Mouse (Mus musculus) forebrain, embryonic 14.5 days (tissue): ENCODE measurements around the gene Cd300lf. TPM values are rescaled to one million over a fixed set of nuclear protein-coding genes. Genes with fewer than 3 reads are reported as not detected.

Experiments
- ATAC-seq: fragments of 200-750 bp; cut with Nextera tagmentation; 2 replicates; pipeline ENCODE4 v1.8.0; 2017; ENCODE audit warnings: mild to moderate bottlenecking, moderate library complexity
- DNase-seq: peaks from one replicate; pipeline ENCODE4 v3.0.0-alpha.2; 2015; ENCODE audit warnings: low spot score
- H3K27ac ChIP-seq: fragments of 300-500 bp; sonication (generic); 2 replicates; pipeline ENCODE4 v1.5.1; 2014; ENCODE audit warnings: low read depth, mild to moderate bottlenecking, control low read depth, low read length, moderate library complexity
- H3K27me3 ChIP-seq: fragments of 300-500 bp; sonication (generic); replicated peaks from 2 replicates; pipeline ENCODE4 v1.6.1; 2014; ENCODE audit warnings: low read length, control low read depth, mixed read lengths; ENCODE audit not compliant: control insufficient read depth, insufficient read depth
- H3K36me3 ChIP-seq: fragments of 300-500 bp; sonication (generic); 2 replicates; pipeline ENCODE4 v1.6.1; 2014; ENCODE audit warnings: low read length, control low read depth; ENCODE audit not compliant: control insufficient read depth, insufficient read depth
- H3K4me1 ChIP-seq: fragments of 300-500 bp; sonication (generic); 2 replicates; pipeline ENCODE4 v1.6.1; 2014; ENCODE audit warnings: antibody characterized with exemption, low read length, control low read depth; ENCODE audit not compliant: control insufficient read depth, insufficient read depth
- H3K4me2 ChIP-seq: fragments of 300-500 bp; sonication (generic); 2 replicates; pipeline ENCODE4 v1.6.1; 2014; ENCODE audit warnings: mild to moderate bottlenecking, control low read depth, low read length
- H3K4me3 ChIP-seq: fragments of 300-500 bp; sonication (generic); 2 replicates; pipeline ENCODE4 v1.5.1; 2014; ENCODE audit warnings: low read depth, low read length, control low read depth
- H3K9ac ChIP-seq: fragments of 300-500 bp; sonication (generic); 2 replicates; pipeline ENCODE4 v1.6.1; 2014; ENCODE audit warnings: mild to moderate bottlenecking, low read length, control low read depth, moderate library complexity
- H3K9me3 ChIP-seq: fragments of 300-500 bp; sonication (generic); replicated peaks from 2 replicates; pipeline ENCODE4 v1.6.1; 2016; ENCODE audit warnings: low read length, control low read depth, mixed read lengths; ENCODE audit not compliant: control insufficient read depth
- WGBS: fragments of 180-500 bp; shearing (Covaris S2); extraction: QIAGEN DNeasy Blood & Tissue Kit; methylation state at CpG from one replicate; pipeline ENCODE4 v1.1.7; 2014; 5-methylcytosine and 5-hydroxymethylcytosine counted together
- polyA plus RNA-seq: library from polyadenylated mRNA; unstranded; fragments of >200 nt; fragmentation: Nextera tagmentation; extraction: Ambion mirVana; gene quantifications from 2 replicates; pipeline ENCODE4 v1.2.1, GENCODE M21; 2014

The Cd300lf gene
- polyA plus RNA-seq, 1 experiment from 2014 or later, result not detected

DNA sequence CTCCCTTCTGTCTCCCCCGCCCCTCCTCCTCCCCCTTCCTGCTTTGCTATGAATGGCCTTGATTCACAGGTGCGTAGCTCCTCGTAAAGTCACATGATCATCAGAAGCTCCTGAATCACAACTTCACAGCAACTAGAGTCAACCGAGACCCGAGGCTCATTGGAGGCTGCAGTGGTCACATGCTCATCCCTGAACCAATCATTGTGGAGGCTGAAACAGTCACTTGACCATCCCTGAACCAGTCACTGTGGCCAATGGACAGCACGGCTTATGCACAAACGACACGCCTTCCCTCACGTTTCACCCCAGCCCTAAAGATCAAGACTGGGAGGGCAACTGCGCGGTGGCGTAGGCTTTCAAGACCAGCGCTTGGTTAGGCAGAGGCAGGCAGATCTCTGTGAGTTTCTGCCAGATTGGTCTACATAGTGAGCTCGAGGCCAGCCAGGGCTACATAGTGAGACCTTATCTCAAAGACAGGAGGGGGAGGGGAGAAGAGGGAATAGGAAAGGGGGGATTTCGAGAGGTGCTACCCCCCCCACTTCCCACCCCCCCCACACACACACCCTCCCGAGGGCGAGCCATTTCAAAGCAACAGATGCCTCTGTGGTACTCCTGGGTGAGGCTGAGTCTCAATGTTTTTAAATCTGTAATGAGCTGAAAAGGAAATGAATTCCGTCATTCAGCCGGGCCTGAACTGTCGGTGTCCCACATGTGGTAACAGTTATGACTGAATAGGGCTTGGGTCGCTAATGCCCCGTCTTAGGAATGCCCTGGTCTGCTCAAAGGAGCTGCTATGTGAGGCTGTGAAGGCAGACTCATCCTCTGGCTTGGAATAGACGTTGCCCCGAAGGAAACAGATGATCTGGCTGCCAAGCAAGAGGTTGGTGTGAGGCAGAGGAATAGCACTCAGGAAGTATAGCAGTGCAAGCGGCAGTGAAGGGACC, 30.1 kb downstream of the Cd300lf start:
- Histone ChIP-seq H3K9ac (no peak overlapping the region), H3K27ac (no peak overlapping the region), H3K27me3 (no peaks in the 10 kb centered on the region), H3K4me2 (no peak overlapping the region), H3K9me3 (no peaks in the 10 kb centered on the region; the same call in 1 of the 2 replicates), H3K4me3 (no peak overlapping the region), H3K4me1 (peaks cover 11% of the 10 kb centered on the region), H3K36me3 (no peaks in the 10 kb centered on the region)
- no peak for DNase-seq
- 89% methylated on average over 25 of the region's 25 CpGs for WGBS
- ATAC-seq, result no peak

DNA sequence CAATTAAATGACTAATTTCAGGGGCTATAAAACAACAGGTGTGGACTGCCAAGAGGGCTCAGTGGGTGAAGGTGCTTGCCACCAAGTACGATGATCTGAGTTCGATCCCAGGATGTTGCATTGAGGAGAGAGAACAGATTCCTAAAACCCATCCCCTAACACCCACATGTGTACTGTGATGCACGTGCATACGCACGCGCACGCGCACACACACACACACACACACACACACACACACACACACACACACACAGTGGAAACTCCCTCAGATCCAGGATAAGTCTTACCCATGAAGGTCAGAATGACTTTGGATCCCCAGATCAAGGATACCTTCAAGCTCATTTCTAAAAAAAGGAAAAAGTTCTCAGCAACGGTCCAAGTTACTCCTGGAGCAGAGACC, 31.7 kb downstream of the Cd300lf start:
- no peak for ATAC-seq
- no peak overlapping the region for H3K4me3 ChIP-seq
- 93% methylated on average over 9 of the region's 9 CpGs for WGBS
- H3K4me2 ChIP-seq, result no peak overlapping the region
- no peaks in the 10 kb centered on the region; the same call in 1 of the 2 replicates for H3K9me3 ChIP-seq
- H3K4me1 ChIP-seq, result no peaks in the 10 kb centered on the region
- H3K27ac ChIP-seq, result no peak overlapping the region
- no peaks in the 10 kb centered on the region for H3K27me3 ChIP-seq
- DNase-seq, result no peak
- H3K9ac ChIP-seq, result no peak overlapping the region
- H3K36me3 ChIP-seq, result no peaks in the 10 kb centered on the region

DNA sequence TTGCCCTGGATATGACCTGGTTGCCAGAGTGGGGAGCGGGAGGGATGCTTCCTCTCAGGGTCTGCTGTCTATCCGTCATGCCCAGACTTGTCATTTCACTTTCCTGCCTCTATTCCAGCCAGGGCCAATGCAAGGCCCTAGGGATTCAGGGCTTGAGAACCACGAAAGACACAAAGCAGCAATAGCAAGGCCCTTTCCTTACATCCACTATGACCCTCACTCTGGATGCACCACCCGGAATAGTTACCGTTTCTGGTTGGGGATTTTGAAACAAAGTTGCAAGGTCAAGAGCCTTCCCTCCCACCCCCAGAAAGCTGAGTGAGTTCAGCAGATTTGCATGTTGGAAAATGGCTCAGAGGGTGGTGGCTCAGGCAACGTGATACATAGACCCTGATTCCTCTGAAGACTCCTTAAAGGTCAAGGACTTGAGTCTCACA, 32.2 kb downstream of the Cd300lf start:
- no peaks in the 10 kb centered on the region; the same call in 1 of the 2 replicates for H3K9me3 ChIP-seq
- no peaks in the 10 kb centered on the region for H3K27me3 ChIP-seq
- H3K9ac ChIP-seq, result no peak overlapping the region
- no peak for DNase-seq
- no peak for ATAC-seq
- no peaks in the 10 kb centered on the region for H3K36me3 ChIP-seq
- H3K4me2 ChIP-seq, result no peak overlapping the region
- no peaks in the 10 kb centered on the region for H3K4me1 ChIP-seq
- 77% methylated on average over 6 of the region's 6 CpGs for WGBS
- no peak overlapping the region for H3K27ac ChIP-seq
- no peak overlapping the region for H3K4me3 ChIP-seq

DNA sequence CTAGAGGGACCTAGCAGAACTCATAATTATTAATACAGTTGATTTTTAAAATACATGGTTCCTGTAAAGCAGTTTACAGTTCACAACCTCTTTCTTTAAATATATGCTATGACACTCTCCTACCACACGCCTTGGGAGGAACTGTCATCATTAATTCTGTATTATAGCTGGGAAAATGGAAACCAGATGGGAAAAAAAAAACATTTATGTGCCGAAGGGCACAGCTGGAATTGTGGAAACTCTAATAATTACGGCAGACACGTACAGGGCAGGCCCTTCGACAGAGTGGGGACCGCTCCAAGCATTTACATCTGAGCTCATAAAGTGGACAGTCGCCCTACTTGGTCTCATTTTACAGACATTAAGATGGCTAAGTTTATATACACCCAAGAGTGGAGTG, 33.1 kb downstream of the Cd300lf start:
- Histone ChIP-seq H3K27ac (no peak overlapping the region), H3K4me3 (no peak overlapping the region), H3K36me3 (no peaks in the 10 kb centered on the region), H3K4me2 (no peak overlapping the region), H3K9ac (no peak overlapping the region), H3K4me1 (no peaks in the 10 kb centered on the region), H3K27me3 (no peaks in the 10 kb centered on the region), H3K9me3 (no peaks in the 10 kb centered on the region; the same call in 1 of the 2 replicates)
- no peak for ATAC-seq
- WGBS, result 85% methylated on average over 7 of the region's 7 CpGs
- DNase-seq, result no peak

DNA sequence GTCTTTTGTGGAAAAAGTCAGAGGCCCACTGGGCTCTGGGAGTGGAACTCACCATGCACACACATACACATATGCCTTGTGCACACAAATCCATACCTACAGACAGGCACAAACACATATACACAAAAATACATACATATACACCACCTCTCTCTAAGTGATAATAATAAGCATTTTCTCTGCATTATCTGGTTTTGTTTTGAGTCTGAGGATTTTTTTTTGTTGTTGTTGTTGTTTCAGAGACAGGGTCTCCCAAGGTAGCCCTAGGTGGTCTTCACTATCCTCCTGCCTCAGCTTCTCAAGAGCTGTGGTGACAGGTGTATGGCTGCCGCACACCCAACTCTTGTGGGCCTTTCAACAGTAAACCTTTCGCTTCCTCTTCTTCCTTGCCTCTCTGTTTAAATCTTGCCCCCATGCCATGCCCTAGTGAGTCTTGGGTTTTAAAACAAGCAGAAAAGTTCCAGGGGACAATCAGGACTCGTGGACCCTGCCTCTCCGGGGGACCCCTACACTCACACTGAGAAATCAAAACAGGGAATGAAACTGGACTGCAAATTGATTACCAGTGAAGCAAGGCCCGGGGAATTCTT, 33.7 kb downstream of the Cd300lf start:
- Histone ChIP-seq H3K27ac (no peak overlapping the region), H3K27me3 (no peaks in the 10 kb centered on the region), H3K4me3 (no peak overlapping the region), H3K4me1 (no peaks in the 10 kb centered on the region), H3K36me3 (no peaks in the 10 kb centered on the region), H3K4me2 (no peak overlapping the region), H3K9ac (no peak overlapping the region), H3K9me3 (no peaks in the 10 kb centered on the region; the same call in 1 of the 2 replicates)
- 83% methylated on average over 5 of the region's 5 CpGs for WGBS
- ATAC-seq (no peak), DNase-seq (no peak)

DNA sequence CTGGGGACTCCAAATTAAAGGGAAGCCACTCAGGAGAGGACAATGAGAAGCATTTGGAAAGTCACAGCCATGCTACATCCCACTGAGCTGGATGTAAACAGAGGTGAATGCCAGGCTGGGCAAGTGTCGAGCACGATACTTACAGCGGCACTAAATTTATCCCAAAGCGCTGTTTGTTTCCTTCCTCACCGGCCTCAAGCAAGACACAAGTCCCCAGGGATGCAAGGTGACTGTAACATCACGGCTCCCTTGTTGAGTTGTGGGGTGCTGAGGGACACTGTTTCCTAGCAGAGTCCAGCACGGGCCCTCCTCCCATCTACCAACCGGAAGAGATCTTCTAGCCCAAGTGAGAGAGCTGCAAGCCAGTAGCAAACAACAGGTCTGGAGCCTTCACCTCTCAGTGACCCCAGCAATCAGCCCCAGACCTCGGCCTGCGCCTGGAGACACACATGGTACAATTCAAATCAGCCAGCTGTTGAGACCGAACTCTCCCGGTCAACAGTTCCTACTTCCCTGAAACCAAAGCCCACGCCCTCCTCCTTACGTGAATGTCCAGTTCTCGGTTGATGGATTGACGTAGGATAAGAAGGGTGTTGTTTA, 34.5 kb downstream of the Cd300lf start:
- Histone ChIP-seq H3K9me3 (no peaks in the 10 kb centered on the region; the same call in 1 of the 2 replicates), H3K4me3 (no peak overlapping the region), H3K27me3 (no peaks in the 10 kb centered on the region), H3K9ac (no peak overlapping the region), H3K4me2 (no peak overlapping the region), H3K36me3 (no peaks in the 10 kb centered on the region), H3K4me1 (no peaks in the 10 kb centered on the region), H3K27ac (no peak overlapping the region)
- 77% methylated on average over 16 of the region's 16 CpGs for WGBS
- ATAC-seq (no peak), DNase-seq (no peak)

DNA sequence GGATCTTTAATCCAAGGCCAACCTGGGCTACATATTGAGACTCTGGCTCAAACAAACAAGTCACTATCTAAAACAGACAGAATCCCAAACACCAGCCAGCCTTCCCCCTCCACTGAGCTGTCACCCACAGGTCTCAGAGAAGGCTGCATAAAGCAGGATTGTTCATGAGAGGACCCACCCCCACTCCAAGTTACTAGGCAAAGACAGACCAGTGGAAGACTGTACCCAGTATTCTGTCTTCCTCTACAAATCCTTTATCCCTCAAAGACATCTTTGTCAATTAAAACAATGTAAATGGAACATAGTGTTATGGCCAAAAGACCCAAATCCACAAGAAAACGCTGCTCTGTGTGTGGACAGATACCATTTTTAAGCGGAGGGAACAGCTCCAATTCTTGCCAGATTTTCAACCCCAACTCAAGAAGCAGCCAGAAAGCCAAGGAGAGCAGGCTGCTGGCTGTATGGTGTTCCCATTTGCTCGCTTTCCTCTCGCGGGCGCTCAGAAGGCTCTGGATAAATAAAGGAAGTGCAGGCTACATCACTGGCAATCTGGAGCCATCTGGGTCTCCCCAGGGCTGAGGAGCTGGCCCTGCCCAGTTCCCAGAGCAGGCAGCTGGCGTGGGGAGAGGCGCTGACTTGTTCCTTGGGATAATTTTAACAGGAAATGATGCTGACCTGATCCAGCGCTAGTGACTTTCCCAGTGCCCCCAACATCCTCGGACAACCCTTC, 35.4 kb downstream of the Cd300lf start:
- DNase-seq (no peak), ATAC-seq (no peak)
- Histone ChIP-seq H3K4me1 (no peaks in the 10 kb centered on the region), H3K9me3 (peaks cover 2% of the 10 kb centered on the region), H3K27ac (no peak overlapping the region), H3K9ac (no peak overlapping the region), H3K36me3 (no peaks in the 10 kb centered on the region), H3K4me3 (no peak overlapping the region), H3K4me2 (no peak overlapping the region), H3K27me3 (no peaks in the 10 kb centered on the region)
- 68% methylated on average over 10 of the region's 10 CpGs for WGBS

DNA sequence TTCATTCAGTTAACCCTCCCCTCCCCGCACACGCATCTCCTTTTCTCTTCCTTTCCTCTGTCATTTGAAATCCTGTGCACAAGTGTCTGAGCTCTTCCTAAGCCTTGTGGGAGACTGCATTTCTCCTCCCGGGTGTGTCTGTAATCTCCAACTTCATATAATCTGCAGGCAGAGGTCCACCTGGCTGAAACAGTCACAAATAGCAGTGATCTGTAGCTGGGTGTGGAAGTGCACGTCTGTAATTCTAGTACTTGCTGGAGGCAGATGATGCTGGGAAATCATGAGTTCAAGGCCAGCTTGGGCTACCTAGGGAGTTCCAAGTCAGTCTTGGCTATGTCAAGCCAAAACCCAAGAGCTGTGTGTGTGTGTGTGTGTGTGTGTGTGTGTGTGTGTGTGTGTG, 41.7 kb downstream of the Cd300lf start:
- Histone ChIP-seq H3K4me1 (no peaks in the 10 kb centered on the region), H3K27me3 (peaks cover 20% of the 10 kb centered on the region), H3K4me3 (peak overlapping the region; percentile 4; the same call in 1 of the 2 replicates), H3K27ac (no peak overlapping the region), H3K9ac (no peak overlapping the region), H3K36me3 (no peaks in the 10 kb centered on the region), H3K4me2 (peak overlapping the region; percentile 44), H3K9me3 (peaks cover 5% of the 10 kb centered on the region; the same call in 1 of the 2 replicates)
- WGBS, result 12% methylated on average over 4 of the region's 4 CpGs
- ATAC-seq, result no peak
- no peak for DNase-seq
